Mouse (Mus musculus): ENCODE measurements around the gene Tsc1. TPM values are rescaled to one million over a fixed set of nuclear protein-coding genes. Genes with fewer than 3 reads are reported as not detected.

The Tsc1 gene
- polyA plus RNA-seq (2015; fragmentation: Nextera tagmentation; extraction: Ambion mirVana): 9.6 and 9.8 TPM in 2 replicates

DNA sequence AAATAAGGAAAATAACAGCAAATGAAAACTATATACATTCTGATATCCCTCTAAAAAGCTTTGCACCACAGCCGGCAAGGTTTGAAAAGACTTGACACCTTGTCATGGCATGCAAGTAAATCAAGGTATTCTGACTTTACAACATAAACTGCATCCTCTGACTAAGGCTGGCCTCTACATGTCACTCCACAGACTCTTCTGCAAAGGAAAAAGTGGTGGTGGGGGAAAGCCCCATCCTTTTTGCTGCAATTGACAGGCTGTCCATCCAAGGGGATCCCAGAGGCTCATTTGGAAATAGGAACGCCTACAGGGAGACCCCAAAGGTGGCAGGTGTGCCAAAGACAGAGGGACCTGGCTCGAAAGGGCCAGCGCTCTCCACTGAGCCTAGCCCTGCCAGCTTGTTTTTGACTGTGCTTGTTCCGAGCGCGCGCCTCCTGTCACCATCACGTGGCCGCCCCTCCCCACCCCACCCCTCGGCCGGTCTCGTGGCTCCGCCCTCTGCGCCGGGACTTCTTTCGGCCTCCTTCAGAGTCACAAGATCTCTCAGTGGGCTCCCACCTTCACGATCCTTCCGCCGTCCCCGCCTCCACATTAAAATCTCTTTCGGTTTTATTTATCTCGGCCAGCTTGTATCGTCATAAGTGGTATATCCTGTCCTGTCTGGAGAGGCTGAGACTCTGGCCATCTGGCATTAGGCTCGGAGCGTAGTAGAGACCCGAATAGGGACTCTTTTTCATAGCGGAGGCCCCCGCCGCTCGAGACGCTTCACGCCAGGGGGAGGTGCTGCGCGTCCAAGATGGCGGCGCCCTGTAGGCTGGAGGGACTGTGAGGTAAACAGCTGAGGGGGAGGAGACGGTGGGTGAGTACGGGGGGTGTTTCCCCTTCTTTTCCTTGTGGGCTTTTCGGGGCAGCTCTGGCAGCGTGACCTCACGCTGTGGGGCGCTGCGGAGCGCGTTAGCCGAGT lies at the start of gene Tsc1:
Gene Tsc1, plus strand, starts transcription at position 768 of the 964 bp plus-strand sequence.
- H3K36me3 ChIP-seq (ENCODE audit: control insufficient read depth, insufficient read depth): no peaks in the 10 kb centered on the region
- WGBS (ENCODE audit: insufficient replicate concordance): 2% methylated on average over 46 of the region's 47 CpGs

DNA sequence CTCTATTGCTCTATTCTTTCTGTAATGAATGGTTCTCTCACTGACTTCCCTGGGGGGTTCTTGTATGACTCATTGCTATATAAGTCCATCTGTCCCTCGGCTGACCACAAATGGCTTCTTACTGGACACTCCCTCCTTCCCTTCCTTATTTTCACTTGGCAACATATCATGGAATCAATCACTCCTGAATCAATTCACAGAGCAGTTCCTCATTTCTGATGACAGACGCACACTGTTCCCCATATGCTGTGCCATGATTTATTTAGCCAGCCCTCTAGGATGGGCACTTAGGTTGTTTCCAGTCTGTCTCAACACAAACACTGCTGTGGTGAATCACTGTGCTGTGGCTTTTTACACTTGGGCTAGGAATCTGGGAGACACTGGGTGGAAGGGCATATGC lies 49.5 kb upstream of the Tsc1 start:
- WGBS (ENCODE audit: insufficient replicate concordance): 30% methylated on average over 2 of the region's 2 CpGs
- H3K27me3 ChIP-seq (ENCODE audit: control insufficient read depth, insufficient read depth, low read depth, low read length): no peaks in the 10 kb centered on the region
- H3K36me3 ChIP-seq (ENCODE audit: control insufficient read depth, insufficient read depth): no peaks in the 10 kb centered on the region
- no peaks in the 10 kb centered on the region for H3K9me3 ChIP-seq (replicated peaks; ENCODE audit: control insufficient read depth, low read length)
- H3K4me1 ChIP-seq (ENCODE audit: control insufficient read depth, low read depth, low read length): peaks cover 20% of the 10 kb centered on the region
- H3K9ac ChIP-seq (ENCODE audit: low read depth, low read length): no peak overlapping the region
- no peak for ATAC-seq (ENCODE audit: low read depth)
- no peak overlapping the region for H3K27ac ChIP-seq (ENCODE audit: low read length)
- H3K4me2 ChIP-seq (ENCODE audit: low read depth, low read length): no peak overlapping the region
- H3K4me3 ChIP-seq (ENCODE audit: low read depth, low read length): no peak overlapping the region

More for the DNA sequence above, at the start of gene Tsc1:
- ATAC-seq (ENCODE audit: low read depth): peak; percentile 92
- Histone ChIP-seq H3K27me3 (ENCODE audit: control insufficient read depth, insufficient read depth, low read depth, low read length) (no peaks in the 10 kb centered on the region), H3K27ac (ENCODE audit: low read length) (peak within 1 kb of the TSS; percentile 87), H3K4me3 (ENCODE audit: low read depth, low read length) (peak within 1 kb of the TSS; percentile 90), H3K4me2 (ENCODE audit: low read depth, low read length) (peak within 1 kb of the TSS; percentile 71), H3K9me3 (replicated peaks; ENCODE audit: control insufficient read depth, low read length) (no peaks in the 10 kb centered on the region), H3K9ac (ENCODE audit: low read depth, low read length) (peak within 1 kb of the TSS; percentile 89), H3K4me1 (ENCODE audit: control insufficient read depth, low read depth, low read length) (peaks cover 30% of the 10 kb centered on the region)

DNA sequence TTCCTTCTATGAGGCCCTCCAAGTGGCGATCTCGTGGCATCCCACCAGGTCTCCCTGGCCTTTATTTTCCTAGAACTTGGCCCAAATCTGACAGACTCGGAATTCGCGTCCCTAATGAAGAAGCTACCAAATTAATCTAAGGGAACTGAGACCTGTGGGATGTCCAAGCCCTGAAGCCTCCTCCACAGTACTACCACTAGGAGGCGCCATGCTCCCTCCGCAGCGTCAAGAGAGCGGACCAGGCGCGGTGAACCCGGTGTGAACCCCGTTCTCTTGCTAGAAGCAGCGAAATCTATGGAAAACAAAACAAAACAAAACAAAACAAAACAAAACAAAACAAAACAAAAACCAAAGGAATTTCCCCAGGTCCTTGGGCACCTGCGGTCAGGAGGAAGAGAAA lies 48.2 kb upstream of the Tsc1 start:
- H3K4me3 ChIP-seq (ENCODE audit: low read depth, low read length): no peak overlapping the region; the same call in 1 of the 2 replicates
- H3K9ac ChIP-seq (ENCODE audit: low read depth, low read length): peak overlapping the region; percentile 13; the same call in 1 of the 2 replicates
- H3K36me3 ChIP-seq (ENCODE audit: control insufficient read depth, insufficient read depth): no peaks in the 10 kb centered on the region
- WGBS (ENCODE audit: insufficient replicate concordance): 4% methylated on average over 15 of the region's 15 CpGs
- peak overlapping the region; percentile 44 for H3K4me2 ChIP-seq (ENCODE audit: low read depth, low read length)
- peak; percentile 37; the same call in 1 of the 2 replicates for ATAC-seq (ENCODE audit: low read depth)
- H3K4me1 ChIP-seq (ENCODE audit: control insufficient read depth, low read depth, low read length): peaks cover 34% of the 10 kb centered on the region
- no peaks in the 10 kb centered on the region for H3K27me3 ChIP-seq (ENCODE audit: control insufficient read depth, insufficient read depth, low read depth, low read length)
- H3K27ac ChIP-seq (ENCODE audit: low read length): no peak overlapping the region
- 0 out of 2 replicates have a peak, but pooled peaks cover 2% of the 10 kb centered on the region for H3K9me3 ChIP-seq (replicated peaks; ENCODE audit: control insufficient read depth, low read length)

DNA sequence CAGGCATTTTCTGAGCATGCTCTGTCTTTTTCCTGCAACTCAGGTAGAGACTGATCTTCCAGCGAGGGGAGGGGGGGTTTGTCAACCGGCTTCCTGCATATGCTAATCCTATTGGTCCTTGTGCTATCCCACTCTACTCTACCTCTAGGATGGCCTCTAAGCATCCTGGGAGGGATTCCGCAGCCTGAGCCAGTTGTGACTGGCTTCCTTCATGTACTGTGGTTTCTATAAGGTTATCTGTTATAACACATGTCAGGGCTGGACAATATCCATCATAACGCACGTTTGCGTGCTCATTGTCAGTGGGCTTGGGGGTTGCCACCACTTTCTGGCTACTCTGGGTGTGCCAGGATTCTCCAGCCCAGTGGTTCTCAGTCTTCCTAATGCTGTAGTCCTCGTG lies 45.0 kb upstream of the Tsc1 start:
- peaks cover 66% of the 10 kb centered on the region for H3K4me1 ChIP-seq (ENCODE audit: control insufficient read depth, low read depth, low read length)
- 19% methylated on average over 7 of the region's 7 CpGs for WGBS (ENCODE audit: insufficient replicate concordance)
- H3K4me3 ChIP-seq (ENCODE audit: low read depth, low read length): no peak overlapping the region
- peak; percentile 47 for ATAC-seq (ENCODE audit: low read depth)
- peak overlapping the region; percentile 94 for H3K27ac ChIP-seq (ENCODE audit: low read length)
- H3K36me3 ChIP-seq (ENCODE audit: control insufficient read depth, insufficient read depth): no peaks in the 10 kb centered on the region
- H3K9me3 ChIP-seq (replicated peaks; ENCODE audit: control insufficient read depth, low read length): 0 out of 2 replicates have a peak, but pooled peaks cover 2% of the 10 kb centered on the region
- peak overlapping the region; percentile 12; the same call in 1 of the 2 replicates for H3K4me2 ChIP-seq (ENCODE audit: low read depth, low read length)
- H3K9ac ChIP-seq (ENCODE audit: low read depth, low read length): peak overlapping the region; percentile 37
- no peaks in the 10 kb centered on the region for H3K27me3 ChIP-seq (ENCODE audit: control insufficient read depth, insufficient read depth, low read depth, low read length)

DNA sequence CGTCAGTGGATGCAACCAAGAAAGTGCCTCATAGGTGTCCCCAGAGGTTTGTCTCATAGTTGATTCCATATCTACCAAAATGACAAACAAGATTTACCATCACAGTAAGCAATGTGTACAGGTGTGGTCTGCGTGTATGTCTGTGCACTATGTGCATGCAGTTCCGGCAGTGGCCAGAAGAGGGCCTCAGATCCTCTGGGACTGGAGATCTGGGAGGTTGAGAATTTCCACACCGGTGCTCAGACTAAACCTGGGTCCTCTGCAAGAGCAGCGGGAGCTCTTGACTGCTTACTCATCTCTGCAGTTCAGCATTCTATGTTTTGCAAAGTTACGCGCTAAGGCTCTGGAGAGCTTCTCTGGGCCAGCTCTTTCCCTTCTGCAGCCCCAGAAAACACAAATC lies 44.0 kb upstream of the Tsc1 start:
- H3K9me3 ChIP-seq (replicated peaks; ENCODE audit: control insufficient read depth, low read length): 0 out of 2 replicates have a peak, but pooled peaks cover 2% of the 10 kb centered on the region
- H3K36me3 ChIP-seq (ENCODE audit: control insufficient read depth, insufficient read depth): no peaks in the 10 kb centered on the region
- no peak overlapping the region for H3K9ac ChIP-seq (ENCODE audit: low read depth, low read length)
- peak overlapping the region; percentile 38; the same call in 1 of the 2 replicates for H3K4me2 ChIP-seq (ENCODE audit: low read depth, low read length)
- no peaks in the 10 kb centered on the region for H3K27me3 ChIP-seq (ENCODE audit: control insufficient read depth, insufficient read depth, low read depth, low read length)
- peaks cover 75% of the 10 kb centered on the region for H3K4me1 ChIP-seq (ENCODE audit: control insufficient read depth, low read depth, low read length)
- no peak overlapping the region for H3K4me3 ChIP-seq (ENCODE audit: low read depth, low read length)
- peak overlapping the region; percentile 94 for H3K27ac ChIP-seq (ENCODE audit: low read length)
- ATAC-seq (ENCODE audit: low read depth): no peak
- WGBS (ENCODE audit: insufficient replicate concordance): 69% methylated on average over 7 of the region's 7 CpGs

DNA sequence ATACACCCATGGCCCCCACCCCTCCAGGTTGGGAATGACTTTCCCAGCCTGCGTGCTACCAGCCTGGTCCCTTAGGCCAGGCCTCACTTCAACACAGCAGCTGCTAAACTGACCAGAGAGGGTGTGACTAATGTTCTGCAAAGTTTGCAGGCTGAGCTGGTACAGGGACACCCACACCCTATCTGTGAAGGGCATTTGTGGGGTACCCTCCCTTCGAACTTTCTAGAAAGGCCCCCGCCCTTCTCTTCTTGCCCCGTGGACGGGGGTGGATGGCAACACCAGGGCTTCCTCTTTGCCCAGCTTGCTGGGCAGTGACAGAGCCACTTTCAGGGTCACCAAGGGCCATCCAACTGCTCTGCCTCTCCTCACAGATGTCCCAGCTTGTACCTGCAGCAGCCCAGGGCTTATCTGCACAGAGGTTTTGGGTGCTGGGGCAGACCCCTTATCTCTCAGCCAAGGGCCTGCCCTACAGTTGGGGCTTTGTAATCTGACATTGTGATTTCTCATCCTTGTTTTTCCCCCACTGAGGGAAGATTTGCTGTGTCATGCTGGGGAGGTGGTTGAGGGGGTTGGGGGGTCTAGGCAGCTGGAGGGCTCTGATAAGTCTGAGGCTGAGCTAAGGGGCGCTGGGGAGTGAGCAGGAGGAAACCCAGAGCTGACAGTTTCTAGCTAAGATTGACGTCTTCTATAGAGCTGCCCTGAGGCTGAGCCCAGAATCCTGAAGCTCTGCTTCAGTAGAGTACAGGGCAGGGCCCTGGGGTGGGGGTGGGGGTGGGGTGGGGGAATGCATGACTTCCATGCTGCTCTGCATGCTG lies 43.1 kb upstream of the Tsc1 start:
- ATAC-seq (ENCODE audit: low read depth): peak; percentile 74
- Histone ChIP-seq H3K27ac (ENCODE audit: low read length) (peak overlapping the region; percentile 94), H3K27me3 (ENCODE audit: control insufficient read depth, insufficient read depth, low read depth, low read length) (no peaks in the 10 kb centered on the region), H3K36me3 (ENCODE audit: control insufficient read depth, insufficient read depth) (no peaks in the 10 kb centered on the region), H3K9ac (ENCODE audit: low read depth, low read length) (peak overlapping the region; percentile 62), H3K4me2 (ENCODE audit: low read depth, low read length) (peak overlapping the region; percentile 38), H3K4me1 (ENCODE audit: control insufficient read depth, low read depth, low read length) (peaks cover 84% of the 10 kb centered on the region), H3K4me3 (ENCODE audit: low read depth, low read length) (0 out of 2 replicates have a peak overlapping the region, but pooled peaks have one; percentile 0), H3K9me3 (replicated peaks; ENCODE audit: control insufficient read depth, low read length) (0 out of 2 replicates have a peak, but pooled peaks cover 2% of the 10 kb centered on the region)
- 16% methylated on average over 7 of the region's 7 CpGs for WGBS (ENCODE audit: insufficient replicate concordance)

DNA sequence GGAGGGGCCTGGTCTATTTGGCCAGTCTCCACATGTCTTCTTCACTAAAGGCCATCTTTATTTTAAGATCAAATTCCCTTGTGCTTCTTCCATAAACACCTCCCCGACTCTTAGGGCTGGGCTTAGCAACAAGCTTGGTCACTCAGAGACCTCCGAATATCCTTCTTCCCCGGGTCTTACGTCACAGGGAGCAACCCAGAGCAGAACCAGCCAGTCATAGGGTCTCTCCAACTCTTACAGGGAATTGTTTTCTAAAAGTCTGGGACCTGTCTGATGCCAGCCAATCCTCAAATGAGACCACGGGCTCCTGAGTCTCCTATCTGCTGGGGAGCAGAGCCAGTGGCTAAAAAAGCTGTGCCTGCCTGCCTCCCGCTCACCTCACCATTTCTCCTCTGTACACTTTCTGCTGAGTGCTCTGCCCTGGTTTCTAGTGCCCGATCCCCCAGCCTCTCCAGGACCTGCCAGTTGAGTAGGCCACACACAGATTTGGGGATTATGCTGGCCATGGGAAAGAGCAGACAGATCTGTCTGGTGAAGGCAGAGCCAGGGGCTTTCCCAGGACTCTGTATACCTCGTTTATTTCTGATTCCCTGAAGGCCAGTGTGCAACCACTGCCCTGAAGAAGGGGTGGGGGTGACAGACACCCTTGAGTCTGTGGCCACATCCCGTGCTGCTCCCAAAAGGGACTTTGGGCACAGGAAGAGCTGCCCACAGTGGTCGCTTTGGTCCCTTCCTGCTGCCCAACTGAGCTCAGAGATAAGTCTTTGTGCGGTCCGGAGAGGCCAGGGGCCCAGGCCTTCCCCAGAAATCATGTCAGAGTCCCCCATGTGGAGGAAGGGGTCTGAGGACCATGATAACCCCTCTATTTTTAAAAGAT lies 42.1 kb upstream of the Tsc1 start:
- no peaks in the 10 kb centered on the region for H3K36me3 ChIP-seq (ENCODE audit: control insufficient read depth, insufficient read depth)
- no peaks in the 10 kb centered on the region for H3K27me3 ChIP-seq (ENCODE audit: control insufficient read depth, insufficient read depth, low read depth, low read length)
- H3K4me2 ChIP-seq (ENCODE audit: low read depth, low read length): peak overlapping the region; percentile 38
- peak overlapping the region; percentile 94 for H3K27ac ChIP-seq (ENCODE audit: low read length)
- no peak for ATAC-seq (ENCODE audit: low read depth)
- H3K4me3 ChIP-seq (ENCODE audit: low read depth, low read length): no peak overlapping the region
- H3K9ac ChIP-seq (ENCODE audit: low read depth, low read length): peak overlapping the region; percentile 62
- H3K4me1 ChIP-seq (ENCODE audit: control insufficient read depth, low read depth, low read length): peaks cover 90% of the 10 kb centered on the region
- H3K9me3 ChIP-seq (replicated peaks; ENCODE audit: control insufficient read depth, low read length): 0 out of 2 replicates have a peak, but pooled peaks cover 2% of the 10 kb centered on the region
- WGBS (ENCODE audit: insufficient replicate concordance): 16% methylated on average over 12 of the region's 12 CpGs

DNA sequence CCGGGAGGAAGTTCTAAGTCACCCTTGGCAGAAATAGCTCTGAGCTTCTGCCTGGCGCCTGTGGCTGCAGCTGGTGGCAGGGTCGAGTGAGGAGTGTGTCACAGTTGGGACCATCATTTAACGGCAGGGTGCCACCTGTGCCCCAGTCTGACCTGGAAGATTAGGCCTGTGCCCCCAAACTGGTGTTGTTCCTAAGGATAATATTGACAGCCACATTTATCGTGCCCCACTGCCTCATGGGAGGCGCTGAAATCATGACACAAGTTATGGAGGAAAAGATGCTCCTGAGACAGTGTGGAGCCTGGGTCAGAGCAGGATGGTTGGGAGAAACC lies 41.5 kb upstream of the Tsc1 start:
- Histone ChIP-seq H3K27me3 (ENCODE audit: control insufficient read depth, insufficient read depth, low read depth, low read length) (no peaks in the 10 kb centered on the region), H3K4me1 (ENCODE audit: control insufficient read depth, low read depth, low read length) (peaks cover 90% of the 10 kb centered on the region), H3K36me3 (ENCODE audit: control insufficient read depth, insufficient read depth) (no peaks in the 10 kb centered on the region), H3K9ac (ENCODE audit: low read depth, low read length) (peak overlapping the region; percentile 62), H3K4me3 (ENCODE audit: low read depth, low read length) (no peak overlapping the region), H3K4me2 (ENCODE audit: low read depth, low read length) (no peak overlapping the region), H3K9me3 (replicated peaks; ENCODE audit: control insufficient read depth, low read length) (0 out of 2 replicates have a peak, but pooled peaks cover 2% of the 10 kb centered on the region), H3K27ac (ENCODE audit: low read length) (peak overlapping the region; percentile 94)
- no peak for ATAC-seq (ENCODE audit: low read depth)
- WGBS (ENCODE audit: insufficient replicate concordance): 26% methylated on average over 6 of the region's 6 CpGs

Measured in liver, embryonic 16.5 days (tissue).